8 mouse cellular contexts compared by ENCODE assay signal in the genomic region with DNA sequence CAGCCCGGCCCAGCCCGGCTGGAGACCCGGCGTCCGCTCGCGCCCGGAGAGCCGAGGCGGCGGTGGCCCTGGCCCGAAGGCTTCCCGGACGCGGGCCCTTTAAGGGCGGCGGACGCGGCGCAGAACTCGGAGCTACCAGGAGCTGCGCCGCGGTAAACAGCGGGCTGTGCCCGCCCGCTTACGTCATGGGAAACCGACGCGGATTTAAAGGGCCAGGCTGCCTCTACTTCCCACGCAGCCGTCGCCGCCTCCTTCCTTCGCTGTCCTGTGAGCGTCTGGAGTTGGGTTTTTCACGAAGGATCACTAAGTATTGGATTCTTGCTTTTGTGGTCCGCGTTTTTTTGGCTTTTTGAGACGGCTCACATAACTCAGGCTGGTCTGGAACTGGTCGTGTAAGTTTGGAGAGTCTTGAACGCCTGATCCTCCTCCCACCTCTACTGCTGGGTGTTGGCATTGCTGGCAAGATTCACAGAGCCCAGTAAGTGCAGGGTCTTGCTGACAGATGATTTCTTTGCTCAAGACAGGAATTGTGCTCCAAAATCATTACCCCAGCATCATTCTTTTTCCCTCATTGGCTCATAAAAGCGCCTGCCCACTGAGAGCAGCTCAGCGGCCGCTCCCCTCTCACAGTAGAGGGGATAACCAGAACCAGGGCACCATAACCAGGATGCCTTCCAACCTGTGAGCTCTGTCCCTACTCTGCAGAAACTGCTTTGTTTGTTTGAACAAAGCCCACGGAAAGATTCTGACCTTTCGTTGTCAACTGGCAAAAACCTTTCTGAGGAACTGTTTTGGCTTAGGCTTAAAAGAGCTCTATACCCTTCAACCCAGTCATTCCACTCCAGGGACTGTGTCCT. TPM values are rescaled to one million over a fixed set of nuclear protein-coding genes. Genes with fewer than 3 reads are reported as not detected.
A peak's percentile ranks its signal among the peaks of the same experiment; 100 is the strongest.
DNase-seq lines count a peak whose midpoint lies in the region; ATAC-seq lines count a peak whose summit lies in the region.

A gene (minus strand): TSS at position 152 of the 857 bp plus-strand sequence.

- DNase-seq in NIH3T3 (ENCODE audit: low read depth), result peak; percentile 93
- DNase-seq in cerebellum, adult 9-11 months, result peak; percentile 90
- DNase-seq in frontal cortex, adult 2 months (ENCODE audit: extremely low spot score in 1 of 2, low spot score in 1 of 2), result peak; percentile 83 to 92
- DNase-seq in hindbrain, embryonic 10.5 days (ENCODE audit: low spot score), result peak; percentile 89
- peak; percentile 70 for DNase-seq in layer of hippocampus, adult 9-10 months (ENCODE audit: low spot score)
- DNase-seq in ovary, adult 18-20 months (ENCODE audit: low spot score), result peak; percentile 82
- DNase-seq in thymus, postnatal 0 days (ENCODE audit: low spot score), result peak; percentile 90

- peaks cover 38% of the 10 kb centered on the region for H3K4me1 ChIP-seq in hindbrain, embryonic 10.5 days (replicated peaks)
- peaks cover 31% of the 10 kb centered on the region for H3K4me1 ChIP-seq in lung, embryonic 15.5 days

- H3K9ac ChIP-seq in lung, embryonic 15.5 days, result peak within 1 kb of the TSS; percentile 93

- H3K36me3 ChIP-seq in hindbrain, embryonic 10.5 days, result peaks cover 29% of the 10 kb centered on the region
- H3K36me3 ChIP-seq in lung, embryonic 15.5 days, result peaks cover 18% of the 10 kb centered on the region

- H3K4me2 ChIP-seq in lung, embryonic 15.5 days, result peak within 1 kb of the TSS; percentile 90

- ATAC-seq in lung, embryonic 15.5 days (ENCODE audit: borderline replicate concordance, extremely low read depth, low FRiP score, low TSS enrichment), result peak; percentile 95

- WGBS in hindbrain, embryonic 10.5 days, result under 1% methylated on average over 48 of the region's 48 CpGs
- under 1% methylated on average over 48 of the region's 48 CpGs for WGBS in lung, embryonic 15.5 days

- no peaks in the 10 kb centered on the region for H3K27me3 ChIP-seq in hindbrain, embryonic 10.5 days (ENCODE audit: insufficient read depth, poor library complexity, severe bottlenecking)
- H3K27me3 ChIP-seq in lung, embryonic 15.5 days, result no peaks in the 10 kb centered on the region

- no peaks in the 10 kb centered on the region for H3K9me3 ChIP-seq in hindbrain, embryonic 10.5 days
- H3K9me3 ChIP-seq in lung, embryonic 15.5 days, result no peaks in the 10 kb centered on the region

- H3K27ac ChIP-seq in hindbrain, embryonic 10.5 days, result peak within 1 kb of the TSS; percentile 92
- peak within 1 kb of the TSS; percentile 88 for H3K27ac ChIP-seq in lung, embryonic 15.5 days

- H3K4me3 ChIP-seq in hindbrain, embryonic 10.5 days, result peak within 1 kb of the TSS; percentile 93
- H3K4me3 ChIP-seq in lung, embryonic 15.5 days, result peak within 1 kb of the TSS; percentile 86

RNA-seq across cellular contexts. Expression of the gene that starts here (rescaled TPM):
- polyA plus RNA-seq in frontal cortex, adult 2 months (2012; rRNA removed), result 103 and 112 TPM in 2 replicates
- polyA plus RNA-seq in hindbrain, embryonic 10.5 days (2016; fragmentation: Nextera tagmentation; extraction: Ambion mirVana), result 26.3 and 28.3 TPM in 2 replicates
- polyA plus RNA-seq in lung, embryonic 15.5 days (2015; fragmentation: Nextera tagmentation; extraction: Ambion mirVana), result 31.6 and 36.9 TPM in 2 replicates
- polyA plus RNA-seq in thymus, postnatal 0 days (2015; fragmentation: Nextera tagmentation; extraction: Ambion mirVana), result 58.0 and 64.2 TPM in 2 replicates

Comparison
In these comparisons a context has a peak if more than half of its experiments do, and no peak if none do; other contexts are left out.
1. Peak in every context shown above with its lines: DNase-seq, ATAC-seq, H3K4me3 ChIP-seq and H3K27ac ChIP-seq.